Mouse (Mus musculus): ENCODE measurements around the gene Phf21a.

- TF ChIP-seq CTCF (conservative IDR thresholded peaks at IDR 0.05; ENCODE audit: low read length) = no peak
- TF ChIP-seq POU5F1 (IDR thresholded peaks at IDR 0.05; ENCODE audit: borderline replicate concordance, low read length) = no peak
- no peak for TF ChIP-seq NANOG (IDR thresholded peaks at IDR 0.05; ENCODE audit: borderline replicate concordance, low read length)
These were observed 221.1 kb downstream of the Phf21a start for GRCm38 (mm10) chr2:92314031-92314430.

All from E14TG2a.4 (cell line).